Mouse (Mus musculus) CD8-positive naive resting alpha-beta T cell, adult 2 months (primary cell): ENCODE measurements around the gene Ankrd60.

Experiments used
- DNase-seq, 2 experiments: peaks; one replicate each; pipeline ENCODE4 v3.0.0; 2022; ENCODE audit warnings: low read depth in 2 of 2, low spot score in 2 of 2

Ankrd60 gene

DNA sequence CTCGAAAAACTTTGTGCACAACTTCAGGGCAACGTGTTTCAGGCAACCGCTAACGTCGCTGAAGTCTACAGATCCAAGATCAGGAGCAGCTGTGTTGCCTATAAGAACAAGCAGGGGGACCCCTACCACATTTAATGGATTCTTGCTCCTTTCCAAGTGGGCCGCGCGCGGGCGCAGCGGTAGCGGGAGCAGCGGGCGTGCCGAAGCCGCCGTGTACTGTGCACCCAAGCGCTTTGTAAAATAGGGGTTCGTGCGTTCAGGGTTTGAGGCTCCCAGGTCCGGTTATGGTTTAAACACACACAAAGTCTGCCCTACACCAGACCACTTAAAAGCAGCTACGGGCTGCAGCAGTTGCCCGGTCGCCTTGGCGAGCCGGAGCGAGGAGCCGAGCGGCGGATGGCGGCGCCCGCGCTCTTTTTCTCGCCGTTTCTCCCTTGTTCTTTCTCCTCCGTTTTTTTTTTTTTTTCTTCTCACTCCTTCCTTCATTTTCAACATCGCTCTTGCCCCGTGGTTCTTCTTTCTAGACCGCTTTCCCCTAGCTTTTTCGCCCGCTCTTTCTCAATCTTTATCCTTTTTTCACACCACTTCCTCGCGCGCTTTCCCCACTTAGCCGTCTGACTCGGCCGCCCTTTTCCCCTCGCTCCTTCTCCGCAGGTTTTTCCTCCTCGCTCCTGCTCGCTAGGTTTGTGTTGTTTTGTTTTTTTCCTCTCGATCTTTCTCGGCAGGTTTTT lies 7.4 kb upstream of the Ankrd60 start:
- DNase-seq: peak in 1 of 2 experiments; percentile 13

DNA sequence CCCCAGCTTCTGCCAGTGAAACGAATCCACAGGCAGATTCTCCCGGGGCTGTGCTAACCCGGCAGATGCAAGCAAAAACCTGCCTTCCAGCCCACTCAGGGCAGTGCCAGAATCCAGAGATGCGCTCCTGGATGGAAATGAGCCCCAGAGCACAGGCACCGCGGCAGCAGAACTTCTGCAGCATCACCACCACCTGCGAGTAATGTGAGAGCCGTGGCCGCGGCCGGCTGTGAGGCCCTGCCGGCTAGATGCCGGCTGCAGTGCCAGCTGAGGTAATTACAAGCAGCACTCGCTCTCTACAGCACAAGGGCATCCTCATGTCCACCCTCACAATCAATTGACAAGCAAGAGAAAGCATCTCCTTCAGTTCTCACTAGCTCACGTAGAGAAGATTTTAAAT lies 6.2 kb upstream of the Ankrd60 start:
- no peak for DNase-seq

DNA sequence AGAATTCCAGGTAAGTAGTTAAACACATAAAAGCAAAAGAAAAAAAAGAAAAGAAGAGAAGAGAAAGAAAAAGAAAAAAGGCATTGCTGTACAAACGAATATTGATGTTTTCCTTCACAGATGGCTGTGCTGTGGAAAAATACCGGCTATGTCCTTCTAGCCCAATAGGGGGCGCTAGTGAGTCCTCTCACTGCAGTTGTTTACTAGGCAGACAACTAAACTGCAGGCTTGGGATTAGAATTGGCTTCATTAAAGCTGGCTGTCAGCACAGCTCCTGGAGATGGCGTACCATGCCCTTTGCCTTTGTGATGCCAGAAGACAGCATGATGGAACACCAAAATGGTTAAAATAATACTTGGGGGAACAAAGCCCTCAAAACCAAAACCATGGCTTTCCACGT lies 5.3 kb upstream of the Ankrd60 start:
- peak; percentile 44 to 66 for DNase-seq

DNA sequence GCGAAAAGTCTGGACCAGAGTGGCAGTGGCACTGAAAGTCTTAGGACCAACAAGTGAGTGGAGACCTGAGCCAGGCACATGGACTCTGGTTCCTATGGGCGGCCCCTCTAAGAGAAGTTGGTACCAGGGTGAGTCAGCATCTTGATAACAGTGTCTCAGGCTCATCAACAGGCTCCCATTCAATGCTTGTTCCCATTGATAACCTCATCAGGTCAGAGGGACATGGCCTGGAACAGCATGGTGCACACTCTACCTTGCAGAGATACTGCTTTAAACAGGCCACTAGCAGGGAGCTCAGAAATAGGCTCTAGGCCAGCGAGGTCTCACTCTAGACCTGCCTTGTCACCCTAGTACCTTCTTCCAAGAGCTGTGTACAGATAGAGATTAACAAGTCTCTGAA lies 4.7 kb upstream of the Ankrd60 start:
- no peak for DNase-seq

DNA sequence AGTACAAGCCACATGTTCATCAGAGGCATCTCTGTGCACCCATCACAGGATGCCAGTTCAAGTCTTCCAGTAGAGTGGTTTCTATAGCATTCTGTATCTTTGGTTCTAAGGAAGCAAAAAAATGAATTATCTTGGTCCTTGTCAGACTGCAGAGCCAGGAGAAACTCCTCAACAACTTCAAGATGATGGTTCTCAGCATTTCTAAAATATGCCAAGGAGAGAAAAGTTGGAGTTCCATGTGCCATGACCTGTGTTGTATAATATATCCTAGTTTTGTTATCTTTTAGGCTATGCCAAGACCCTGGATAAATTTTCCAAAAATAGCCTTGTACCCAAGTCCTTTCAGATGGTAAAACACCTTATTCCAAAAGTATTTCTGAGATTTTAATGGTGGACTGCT lies 2.9 kb upstream of the Ankrd60 start:
- DNase-seq: no peak

DNA sequence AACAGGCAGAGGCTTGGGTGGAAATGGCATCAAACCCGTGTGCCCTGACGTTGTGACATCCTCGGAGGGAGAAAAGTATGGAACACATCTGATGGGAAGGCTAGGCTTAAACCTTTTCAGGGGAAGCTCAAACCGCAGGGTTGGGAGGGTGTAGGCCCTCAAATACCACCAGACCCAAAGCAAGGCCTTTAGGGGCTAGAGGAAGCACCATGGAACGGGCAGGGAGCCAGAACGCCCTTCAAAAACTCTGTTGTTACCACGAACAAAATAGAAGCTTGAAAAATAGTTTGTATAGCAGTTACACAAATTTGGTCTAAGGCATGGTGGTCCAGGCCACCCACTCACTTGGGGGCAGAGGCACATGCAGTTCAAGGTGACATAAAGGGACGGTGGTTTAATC lies 430 bp upstream of the Ankrd60 start:
- DNase-seq: peak; percentile 16 to 32

DNA sequence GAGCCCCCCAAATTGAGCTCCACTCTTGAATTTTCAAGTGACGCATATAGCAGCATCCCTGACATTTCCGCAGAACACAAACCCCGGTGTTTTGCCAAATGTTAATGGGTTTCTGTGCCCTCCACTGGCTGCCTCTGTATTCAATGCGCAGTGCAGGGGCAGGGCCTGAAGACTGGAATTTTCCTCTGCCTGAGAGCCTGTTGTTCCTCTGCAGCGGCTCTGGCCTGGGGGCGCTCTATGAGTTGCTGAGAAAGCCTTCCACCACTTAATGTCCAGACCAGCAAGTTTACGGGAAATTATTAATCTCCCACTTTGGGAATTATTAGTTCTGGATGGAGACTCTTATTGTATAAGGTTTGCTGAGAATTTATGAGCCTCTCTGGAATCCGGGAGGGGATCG lies 14.0 kb downstream of the Ankrd60 start:
- no peak for DNase-seq

DNA sequence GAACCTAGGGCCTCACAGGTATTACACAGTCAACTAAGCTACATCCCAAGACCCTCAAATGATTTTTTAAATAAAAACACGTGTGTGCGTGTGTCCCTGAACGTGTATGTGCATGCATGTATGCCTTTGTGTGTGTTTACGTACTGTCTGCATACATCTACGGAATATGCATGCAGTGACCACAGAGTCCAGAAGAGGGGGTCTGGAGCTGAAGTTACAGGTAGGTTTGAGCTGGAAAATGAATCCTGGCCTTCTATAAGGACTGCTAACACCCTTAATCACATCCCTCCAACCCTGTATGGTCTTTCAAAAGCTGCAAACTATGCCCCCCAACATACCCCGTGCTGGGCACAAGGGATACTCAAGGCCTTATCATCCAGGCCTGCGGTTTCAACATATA lies 14.8 kb downstream of the Ankrd60 start:
- DNase-seq: no peak

DNA sequence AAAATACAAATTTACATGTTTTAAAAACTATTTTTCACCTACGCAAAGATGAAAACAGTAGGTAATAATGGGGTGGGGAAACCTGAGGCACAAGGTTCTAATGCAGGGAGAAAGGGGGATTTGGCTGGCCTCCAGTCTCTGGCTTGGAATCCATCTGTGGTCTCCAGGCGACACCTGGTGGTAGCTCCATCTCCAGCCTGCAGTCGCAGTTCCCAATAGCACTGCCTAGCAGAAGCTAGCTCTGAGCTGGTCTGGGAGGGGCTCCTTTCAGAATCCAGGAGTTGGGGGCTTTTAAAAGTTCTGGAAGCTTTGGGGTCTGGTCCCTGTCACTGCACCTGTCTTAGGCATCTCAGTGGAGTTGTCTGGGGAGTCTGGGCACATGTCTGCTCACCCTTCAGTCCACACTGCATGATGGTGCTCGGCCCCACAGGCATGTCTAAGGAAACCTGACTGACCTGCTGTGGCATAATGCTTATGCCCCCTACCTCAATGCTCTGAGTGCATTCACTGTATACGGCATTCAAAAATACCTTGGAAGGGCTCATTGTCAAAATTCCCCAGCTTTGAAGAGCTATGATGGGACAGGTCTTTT lies 16.2 kb downstream of the Ankrd60 start:
- DNase-seq: peak; percentile 53 to 61

DNA sequence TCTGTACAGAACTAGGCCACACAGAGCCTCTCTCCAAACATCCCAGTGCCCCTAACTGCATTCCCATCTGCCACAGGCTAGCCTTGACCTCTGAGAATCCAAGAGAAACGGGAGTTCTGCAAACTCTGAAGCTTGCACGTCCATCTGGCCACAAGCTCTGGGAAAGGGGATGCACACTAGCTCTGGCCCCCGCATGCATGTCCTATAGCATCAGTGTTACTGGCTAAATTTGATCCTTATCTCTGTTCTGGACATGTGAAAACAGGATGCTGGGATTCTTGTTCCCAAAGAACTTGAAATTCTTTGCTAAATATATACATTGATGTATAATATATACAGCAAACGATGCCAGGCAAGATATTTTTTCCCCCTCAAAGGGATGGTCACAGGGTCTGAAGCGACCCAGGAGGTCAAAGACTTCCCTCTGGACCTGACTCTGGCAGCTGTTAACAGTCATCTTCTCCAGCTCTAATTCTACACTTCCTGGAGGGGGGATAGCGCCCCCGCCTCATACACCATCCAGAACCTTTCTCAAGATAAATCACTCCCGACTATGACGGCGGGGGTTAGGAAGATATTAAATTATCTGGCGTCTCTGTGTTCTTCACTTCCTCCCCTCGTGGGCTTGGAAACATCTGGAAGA lies 19.3 kb downstream of the Ankrd60 start:
- DNase-seq: no peak

DNA sequence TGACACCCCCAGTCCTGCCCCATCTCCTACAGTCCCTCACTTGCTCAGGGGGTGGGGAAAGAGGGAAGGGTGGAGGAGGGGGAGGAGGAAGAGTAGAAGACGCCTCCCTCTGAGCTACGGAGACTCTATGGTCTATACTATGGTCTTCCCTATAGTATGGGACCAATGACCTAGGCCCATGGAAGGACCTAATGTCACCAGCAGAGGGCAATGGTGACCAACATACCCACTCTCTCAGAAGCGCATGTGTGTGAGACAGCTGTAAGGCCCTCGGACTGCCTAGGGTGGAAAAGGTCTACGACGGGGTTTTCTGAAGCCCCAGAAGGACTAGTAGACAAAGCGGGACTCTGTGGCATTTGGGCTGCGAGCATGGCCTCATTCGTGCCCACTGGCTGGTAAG lies 24.3 kb downstream of the Ankrd60 start:
- DNase-seq: peak in 1 of 2 experiments; percentile 28

DNA sequence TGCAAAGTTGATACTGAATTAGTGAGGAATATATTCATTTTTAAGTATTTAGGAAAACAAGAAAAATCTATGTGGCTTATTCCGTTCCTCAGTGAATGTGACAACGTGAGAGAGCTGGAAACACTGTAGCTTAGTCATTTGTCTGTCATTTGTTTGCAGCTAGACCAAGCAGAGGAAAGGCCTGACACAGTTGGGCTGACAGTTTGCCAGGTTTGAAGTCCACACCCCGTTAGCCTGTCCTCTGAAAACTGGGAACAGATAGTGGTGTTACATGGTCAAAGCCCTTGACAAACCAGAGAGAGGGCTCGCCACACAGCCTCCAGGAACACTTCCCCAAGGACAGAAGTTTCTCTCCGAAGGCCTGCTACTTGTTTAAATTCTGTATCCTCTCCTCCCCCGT lies 27.5 kb downstream of the Ankrd60 start:
- no peak for DNase-seq

DNA sequence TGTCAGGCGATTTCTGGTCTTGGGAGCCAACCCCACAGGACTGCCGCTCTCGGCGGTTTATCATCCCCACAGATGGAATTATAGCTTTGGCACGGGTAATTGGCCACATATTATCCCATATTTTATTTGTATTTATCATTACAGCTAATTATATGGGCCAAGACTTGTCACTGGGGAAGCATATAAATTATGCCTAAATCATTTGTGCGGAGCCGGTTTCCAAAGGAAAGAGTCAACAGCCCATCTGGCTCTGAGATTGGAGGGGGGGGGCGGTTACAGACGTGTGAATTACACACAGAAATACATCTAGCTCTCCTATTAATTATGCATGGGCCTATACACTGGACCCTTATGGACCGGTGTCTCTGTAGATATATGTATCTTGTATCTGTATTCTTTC lies 28.9 kb downstream of the Ankrd60 start:
- no peak for DNase-seq

DNA sequence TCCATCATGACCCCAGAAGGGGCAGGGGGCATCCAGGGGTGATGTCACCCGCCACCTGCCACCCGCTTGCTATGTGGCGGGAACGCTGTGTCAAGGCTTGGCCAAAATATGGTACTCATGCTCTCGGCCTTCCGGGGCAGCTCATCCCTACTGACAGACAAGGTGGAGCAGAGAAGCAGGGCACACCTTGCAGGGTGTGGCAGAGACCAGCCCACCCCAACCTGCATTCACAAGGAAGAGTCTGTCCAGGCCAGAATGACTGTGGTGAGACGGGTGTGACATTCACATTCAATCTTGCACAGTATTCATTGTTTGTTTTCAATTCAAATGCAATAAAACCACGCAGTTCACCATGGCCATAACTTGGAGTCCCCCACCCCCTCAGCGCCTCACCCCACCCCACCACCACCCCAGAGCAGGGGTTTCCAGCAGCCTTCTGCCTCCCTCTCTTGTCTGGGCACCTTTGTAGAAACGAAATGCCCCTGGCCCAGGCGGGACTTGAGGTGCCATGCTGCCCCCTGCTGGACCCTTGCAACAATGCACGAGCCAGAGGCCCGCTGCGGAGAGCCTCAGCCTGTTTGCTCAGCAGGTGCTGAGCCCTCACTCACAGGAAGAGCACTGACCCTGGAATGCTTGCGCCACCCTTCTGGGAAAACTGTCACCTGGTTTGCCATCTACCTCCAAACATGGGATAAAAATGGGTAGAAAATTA lies 32.0 kb downstream of the Ankrd60 start:
- DNase-seq: peak; percentile 79 to 84

DNA sequence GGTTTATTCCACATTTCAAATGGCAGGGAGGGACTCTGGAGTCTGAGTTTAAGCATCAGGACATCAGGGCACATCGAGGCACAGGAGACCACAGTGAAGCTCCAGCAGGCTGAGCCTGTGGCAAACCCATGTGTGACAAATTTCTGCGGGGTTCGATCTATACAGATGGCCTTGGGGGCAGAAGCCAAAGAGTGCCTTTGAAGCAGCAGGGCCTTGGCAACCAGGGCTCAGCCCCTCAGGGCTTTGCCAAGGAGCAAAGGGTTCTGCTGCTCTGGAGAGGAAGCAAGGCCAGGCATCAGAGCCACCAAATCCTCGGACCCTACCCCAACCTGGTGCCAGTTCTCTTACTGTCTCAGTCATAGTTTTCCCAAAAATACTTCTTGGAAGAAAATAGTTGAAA lies 35.4 kb downstream of the Ankrd60 start:
- DNase-seq: no peak

DNA sequence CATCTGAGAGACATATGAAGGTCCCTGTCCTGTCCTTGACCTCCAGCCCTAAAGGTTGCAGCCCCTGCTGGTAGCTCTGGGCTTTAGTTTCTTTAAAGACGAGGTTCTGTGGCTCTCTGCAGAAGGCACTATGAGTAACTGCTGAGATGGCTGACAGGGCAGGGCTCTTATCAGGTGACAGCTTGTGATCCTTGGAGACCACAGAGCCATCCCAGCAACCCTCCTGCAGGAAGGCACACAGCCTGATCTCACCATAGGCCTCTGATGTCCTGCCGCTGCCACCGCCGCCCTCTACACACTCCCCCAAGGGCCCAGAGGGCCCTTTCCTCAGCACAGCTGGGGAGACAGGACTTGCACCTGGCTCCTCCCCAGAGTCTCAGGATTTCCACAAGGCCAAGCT lies 36.4 kb downstream of the Ankrd60 start:
- DNase-seq: peak; percentile 20 to 27

DNA sequence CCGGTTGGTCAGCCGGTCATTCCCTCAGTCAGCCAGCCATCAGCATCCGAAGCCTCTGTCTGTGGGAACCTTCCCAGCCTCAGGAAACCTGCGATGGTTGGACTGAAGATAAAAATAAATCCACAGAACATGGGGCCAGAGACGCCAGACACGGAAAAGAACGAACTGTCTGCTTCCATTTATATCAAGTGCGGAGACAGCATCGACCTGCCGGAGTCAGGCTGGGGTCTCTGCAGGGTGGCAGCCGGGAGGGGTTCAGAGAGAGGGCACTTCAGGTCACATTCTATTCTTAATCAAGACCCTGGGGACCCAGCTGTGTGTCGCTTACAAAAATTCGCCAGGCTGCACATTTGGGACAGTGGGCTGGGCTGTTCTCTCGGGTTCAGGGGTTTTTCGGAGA lies 38.4 kb downstream of the Ankrd60 start:
- DNase-seq: no peak

DNA sequence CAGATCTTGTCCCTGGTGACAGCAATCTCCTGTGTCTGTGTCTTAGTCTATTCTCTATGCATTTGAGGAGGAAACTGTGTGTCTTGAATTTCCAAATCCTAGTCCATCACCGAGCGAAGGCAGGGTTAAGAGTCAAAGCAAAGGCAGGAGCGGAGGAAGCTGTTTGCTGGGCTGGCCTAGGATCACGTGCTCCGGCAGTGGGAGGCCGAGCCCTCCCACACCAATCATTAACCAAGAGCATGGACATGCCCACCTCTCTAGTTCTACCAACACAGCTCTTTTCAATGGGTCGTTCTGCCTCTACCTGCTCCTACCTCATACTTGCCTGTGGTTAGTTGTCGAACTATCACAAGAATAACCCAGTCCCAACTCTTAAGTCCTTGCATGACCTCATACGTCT lies 42.3 kb downstream of the Ankrd60 start:
- no peak for DNase-seq

DNA sequence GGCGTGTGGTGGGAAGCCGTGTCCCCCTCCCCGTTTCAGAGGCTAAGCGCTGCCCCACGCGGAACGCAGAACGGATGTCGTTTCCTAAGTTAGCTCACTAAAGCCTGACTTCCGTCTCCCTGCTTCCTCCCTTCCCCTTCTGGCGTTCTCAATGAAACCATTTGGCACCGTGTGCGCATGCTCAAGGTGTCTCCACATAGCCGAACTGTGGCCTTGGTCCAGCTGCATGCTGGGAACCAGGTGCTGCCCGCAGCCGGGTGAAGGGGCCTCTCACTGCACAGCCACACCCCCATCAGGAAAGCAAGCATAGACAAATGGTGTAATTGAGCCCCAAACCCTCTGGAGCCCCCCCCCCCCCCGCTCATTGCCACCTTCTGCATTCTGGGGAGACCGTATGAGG lies 42.8 kb downstream of the Ankrd60 start:
- no peak for DNase-seq

DNA sequence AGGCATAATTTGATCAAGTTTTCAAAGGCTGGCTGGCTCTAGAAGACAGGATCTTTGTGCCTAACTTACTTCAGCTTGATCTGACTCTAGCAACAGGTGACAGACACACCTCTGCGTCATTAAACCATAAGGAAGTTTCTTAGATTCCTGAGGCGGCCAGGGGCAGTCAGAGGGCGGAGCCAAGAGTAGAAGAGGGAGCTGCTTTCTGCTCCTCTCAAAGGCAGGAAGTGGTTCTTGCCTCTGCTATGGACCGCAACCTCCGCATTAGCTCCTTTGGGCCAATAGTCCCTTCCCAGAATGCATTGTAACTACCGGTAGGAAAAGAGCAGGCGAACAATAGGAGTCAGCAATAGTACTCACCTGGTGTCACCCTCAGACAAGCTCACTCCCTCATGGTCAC lies 43.6 kb downstream of the Ankrd60 start:
- peak; percentile 61 to 69 for DNase-seq

DNA sequence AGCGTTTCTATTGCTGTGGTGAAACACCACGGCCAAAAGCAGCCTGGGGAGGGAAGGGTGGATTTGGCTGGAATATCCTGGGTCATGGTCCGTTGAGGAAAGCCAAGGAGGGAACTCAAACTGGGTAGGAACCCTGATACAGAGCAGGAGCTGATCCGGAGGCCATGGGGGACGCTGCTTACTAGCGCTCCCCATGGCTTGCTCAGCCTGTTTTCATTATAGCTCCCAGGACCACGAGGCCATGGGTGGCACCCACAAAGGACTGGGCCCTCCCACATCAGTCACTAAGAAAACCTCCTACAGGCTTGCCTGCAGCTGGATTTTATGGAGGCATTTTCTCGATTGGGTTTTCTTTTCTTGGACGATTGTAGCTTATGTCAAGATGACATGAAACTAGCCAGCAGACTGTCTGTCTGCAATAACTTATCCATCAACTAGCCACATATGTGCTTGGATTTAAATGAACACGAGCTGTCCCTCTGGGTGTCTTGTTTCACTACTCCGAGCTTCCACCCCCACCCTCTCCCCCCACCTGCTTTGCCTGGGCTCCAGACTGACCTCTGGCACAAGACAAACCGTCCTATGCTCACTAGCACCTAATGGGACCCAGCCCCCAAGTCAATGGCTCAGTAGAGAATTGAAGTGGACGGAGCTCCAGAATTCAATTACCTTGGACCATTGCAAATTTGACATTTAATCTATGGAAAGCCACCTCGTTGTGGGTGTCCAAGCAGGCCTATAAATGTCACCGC lies 45.3 kb downstream of the Ankrd60 start:
- DNase-seq: no peak
